9 mouse cellular contexts compared by ENCODE assay signal in the genomic region with DNA sequence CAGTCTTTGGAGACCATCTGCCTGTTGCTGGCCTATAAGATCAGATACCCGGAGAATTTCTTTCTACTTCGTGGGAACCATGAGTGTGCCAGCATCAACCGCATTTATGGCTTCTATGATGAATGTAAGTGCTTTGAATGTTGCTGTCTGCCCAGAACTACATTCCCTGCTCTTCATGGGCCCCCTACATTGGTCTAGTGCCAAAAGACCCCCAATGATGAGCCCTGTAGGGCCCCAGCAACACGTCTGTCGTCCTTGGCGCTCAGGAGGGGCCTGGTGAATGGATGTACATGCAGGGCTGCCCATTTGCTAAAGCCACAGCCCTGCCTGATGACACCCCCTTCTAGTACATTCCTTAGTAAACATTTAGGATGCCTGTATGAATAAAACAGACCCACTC. TPM values are rescaled to one million over a fixed set of nuclear protein-coding genes. Genes with fewer than 3 reads are reported as not detected.
A peak's percentile ranks its signal among the peaks of the same experiment; 100 is the strongest.
DNase-seq lines count a peak whose midpoint lies in the region; ATAC-seq lines count a peak whose summit lies in the region.
"Had no signal": no experiment of that assay in that cellular context is flagged by ENCODE, and none has a peak within 500 bp of the region (broad histone marks: within the 10 kb centered on the region; RNA-seq: fewer than 3 reads in every experiment).

No protein-coding gene starts in this region.

- no peaks in the 10 kb centered on the region for H3K27me3 ChIP-seq in kidney, embryonic 15.5 days
- no peaks in the 10 kb centered on the region; the same call in 1 of the 2 replicates for H3K27me3 ChIP-seq in embryonic facial prominence, embryonic 10.5 days (replicated peaks; ENCODE audit: low read depth, poor library complexity, severe bottlenecking)
- no peaks in the 10 kb centered on the region for H3K27me3 ChIP-seq in hindbrain, embryonic 14.5 days (ENCODE audit: control insufficient read depth, insufficient read depth, low read length)
- H3K27me3 ChIP-seq in midbrain, embryonic 14.5 days (ENCODE audit: control insufficient read depth, insufficient read depth, low read length), result no peaks in the 10 kb centered on the region

- no peaks in the 10 kb centered on the region for H3K9me3 ChIP-seq in kidney, embryonic 15.5 days (replicated peaks)
- H3K9me3 ChIP-seq in embryonic facial prominence, embryonic 10.5 days, result no peaks in the 10 kb centered on the region
- no peaks in the 10 kb centered on the region for H3K9me3 ChIP-seq in hindbrain, embryonic 14.5 days (ENCODE audit: control insufficient read depth, low read length)
- H3K9me3 ChIP-seq in midbrain, embryonic 14.5 days (ENCODE audit: control insufficient read depth, low read length), result no peaks in the 10 kb centered on the region

- 59% methylated on average over 6 of the region's 6 CpGs for WGBS in kidney, embryonic 15.5 days
- WGBS in embryonic facial prominence, embryonic 10.5 days, result 74% methylated on average over 6 of the region's 6 CpGs
- WGBS in hindbrain, embryonic 14.5 days, result 61% methylated on average over 6 of the region's 6 CpGs
- 63% methylated on average over 6 of the region's 6 CpGs for WGBS in midbrain, embryonic 14.5 days

- H3K4me2 ChIP-seq in kidney, embryonic 15.5 days, result peak overlapping the region; percentile 77
- H3K4me2 ChIP-seq in hindbrain, embryonic 14.5 days (replicated peaks), result peak overlapping the region; percentile 65
- peak overlapping the region; percentile 86 for H3K4me2 ChIP-seq in midbrain, embryonic 14.5 days (ENCODE audit: low read length)

- DNase-seq in kidney, postnatal 36 days, result no peak
- no peak for DNase-seq in embryonic facial prominence, embryonic 10.5 days (ENCODE audit: low spot score)
- DNase-seq in hindbrain, embryonic 14.5 days (ENCODE audit: low spot score), result no peak
- DNase-seq in midbrain, embryonic 14.5 days, result no peak
- DNase-seq in frontal cortex, postnatal 14 days (ENCODE audit: low spot score in 2 of 2), result no peak
- no peak for DNase-seq in frontal cortex, postnatal 25 days (ENCODE audit: low spot score in 2 of 2)
- DNase-seq in embryo, embryonic 10 days (ENCODE audit: low spot score), result no peak
- DNase-seq: right cerebral cortex, postnatal 25 days had no signal

- peak overlapping the region; percentile 99 for H3K9ac ChIP-seq in kidney, embryonic 15.5 days
- peak overlapping the region; percentile 98 for H3K9ac ChIP-seq in hindbrain, embryonic 14.5 days
- peak overlapping the region; percentile 94; the same call in 1 of the 2 replicates for H3K9ac ChIP-seq in midbrain, embryonic 14.5 days (replicated peaks; ENCODE audit: low read length)

- H3K4me1 ChIP-seq in kidney, embryonic 15.5 days, result peaks cover 65% of the 10 kb centered on the region
- peaks cover 53% of the 10 kb centered on the region for H3K4me1 ChIP-seq in embryonic facial prominence, embryonic 10.5 days
- H3K4me1 ChIP-seq in hindbrain, embryonic 14.5 days (replicated peaks; ENCODE audit: control insufficient read depth, insufficient read depth, low read length), result peaks cover 12% of the 10 kb centered on the region
- peaks cover 11% of the 10 kb centered on the region for H3K4me1 ChIP-seq in midbrain, embryonic 14.5 days (ENCODE audit: control insufficient read depth, insufficient read depth, low read length)

- H3K4me3 ChIP-seq in kidney, embryonic 15.5 days (replicated peaks), result peak overlapping the region; percentile 87
- H3K4me3 ChIP-seq in embryonic facial prominence, embryonic 10.5 days, result peak overlapping the region; percentile 97
- peak overlapping the region; percentile 97 for H3K4me3 ChIP-seq in hindbrain, embryonic 14.5 days (replicated peaks; ENCODE audit: low read length)
- H3K4me3 ChIP-seq in midbrain, embryonic 14.5 days (replicated peaks; ENCODE audit: low read depth, low read length), result peak overlapping the region; percentile 91

- peak overlapping the region; percentile 98; the same call in 1 of the 2 replicates for H3K27ac ChIP-seq in kidney, embryonic 15.5 days
- peak overlapping the region; percentile 97 for H3K27ac ChIP-seq in embryonic facial prominence, embryonic 10.5 days (replicated peaks)
- H3K27ac ChIP-seq in hindbrain, embryonic 14.5 days, result no peak overlapping the region; the same call in 1 of the 2 replicates
- H3K27ac ChIP-seq in midbrain, embryonic 14.5 days (replicated peaks; ENCODE audit: low read depth, low read length), result no peak overlapping the region

- H3K36me3 ChIP-seq in kidney, embryonic 15.5 days, result peaks cover 49% of the 10 kb centered on the region
- peaks cover 53% of the 10 kb centered on the region for H3K36me3 ChIP-seq in embryonic facial prominence, embryonic 10.5 days (replicated peaks)
- peaks cover 44% of the 10 kb centered on the region for H3K36me3 ChIP-seq in hindbrain, embryonic 14.5 days (replicated peaks; ENCODE audit: control insufficient read depth, insufficient read depth)
- H3K36me3 ChIP-seq in midbrain, embryonic 14.5 days (ENCODE audit: control insufficient read depth, insufficient read depth, low read length), result peaks cover 46% of the 10 kb centered on the region

- no peak for ATAC-seq in kidney, embryonic 15.5 days (replicated peaks; ENCODE audit: low FRiP score)
- ATAC-seq in hindbrain, embryonic 14.5 days (ENCODE audit: low FRiP score), result no peak
- no peak for ATAC-seq in midbrain, embryonic 14.5 days (ENCODE audit: low FRiP score, low TSS enrichment)

RNA-seq across cellular contexts. Expression of gene Ppp1ca, which starts 1.3 kb away (rescaled TPM):
- polyA plus RNA-seq in kidney, embryonic 15.5 days (2015; fragmentation: Nextera tagmentation; extraction: Ambion mirVana), result 953 and 971 TPM in 2 replicates
- polyA plus RNA-seq in embryonic facial prominence, embryonic 10.5 days (2016; fragmentation: Nextera tagmentation; extraction: Ambion mirVana), result 1,000 and 1,025 TPM in 2 replicates
- polyA plus RNA-seq in hindbrain, embryonic 14.5 days (2014; fragmentation: Nextera tagmentation; extraction: Ambion mirVana), result 581 and 604 TPM in 2 replicates
- 591 and 597 TPM in 2 replicates for polyA plus RNA-seq in midbrain, embryonic 14.5 days (2014; fragmentation: Nextera tagmentation; extraction: Ambion mirVana)

RNA-seq across cellular contexts. Expression of gene Tbc1d10c, which starts 2.0 kb away (rescaled TPM):
- polyA plus RNA-seq in kidney, embryonic 15.5 days (2015; fragmentation: Nextera tagmentation; extraction: Ambion mirVana), result 2.4 and 3.0 TPM in 2 replicates
- 0.57 and 1.4 TPM in 2 replicates for polyA plus RNA-seq in embryonic facial prominence, embryonic 10.5 days (2016; fragmentation: Nextera tagmentation; extraction: Ambion mirVana)
- polyA plus RNA-seq in hindbrain, embryonic 14.5 days (2014; fragmentation: Nextera tagmentation; extraction: Ambion mirVana), result 0.43 and 0.68 TPM in 2 replicates
- 0.54 and 0.94 TPM in 2 replicates for polyA plus RNA-seq in midbrain, embryonic 14.5 days (2014; fragmentation: Nextera tagmentation; extraction: Ambion mirVana)

RNA-seq across cellular contexts. Expression of gene Rad9a, which starts 8.3 kb away (rescaled TPM):
- 37.2 and 38.2 TPM in 2 replicates for polyA plus RNA-seq in kidney, embryonic 15.5 days (2015; fragmentation: Nextera tagmentation; extraction: Ambion mirVana)
- polyA plus RNA-seq in embryonic facial prominence, embryonic 10.5 days (2016; fragmentation: Nextera tagmentation; extraction: Ambion mirVana), result 58.1 and 58.2 TPM in 2 replicates
- polyA plus RNA-seq in hindbrain, embryonic 14.5 days (2014; fragmentation: Nextera tagmentation; extraction: Ambion mirVana), result 19.4 and 22.5 TPM in 2 replicates
- polyA plus RNA-seq in midbrain, embryonic 14.5 days (2014; fragmentation: Nextera tagmentation; extraction: Ambion mirVana), result 20.3 and 22.7 TPM in 2 replicates

RNA-seq across cellular contexts. Expression of gene Carns1, which starts 17.9 kb away (rescaled TPM):
- polyA plus RNA-seq in kidney, embryonic 15.5 days (2015; fragmentation: Nextera tagmentation; extraction: Ambion mirVana), result 2.9 and 3.1 TPM in 2 replicates
- polyA plus RNA-seq in embryonic facial prominence, embryonic 10.5 days (2016; fragmentation: Nextera tagmentation; extraction: Ambion mirVana), result 2.7 and 4.4 TPM in 2 replicates
- polyA plus RNA-seq in hindbrain, embryonic 14.5 days (2014; fragmentation: Nextera tagmentation; extraction: Ambion mirVana), result 5.3 and 6.0 TPM in 2 replicates
- polyA plus RNA-seq in midbrain, embryonic 14.5 days (2014; fragmentation: Nextera tagmentation; extraction: Ambion mirVana), result 3.9 and 6.0 TPM in 2 replicates

RNA-seq across cellular contexts. Expression of gene Clcf1, which starts 20.9 kb away (rescaled TPM):
- polyA plus RNA-seq in kidney, embryonic 15.5 days (2015; fragmentation: Nextera tagmentation; extraction: Ambion mirVana), result 5.1 and 6.8 TPM in 2 replicates
- polyA plus RNA-seq in embryonic facial prominence, embryonic 10.5 days (2016; fragmentation: Nextera tagmentation; extraction: Ambion mirVana), result 2.8 and 3.3 TPM in 2 replicates
- polyA plus RNA-seq in hindbrain, embryonic 14.5 days (2014; fragmentation: Nextera tagmentation; extraction: Ambion mirVana), result 0.51 and 0.53 TPM in 2 replicates
- 0.08 and 0.46 TPM in 2 replicates for polyA plus RNA-seq in midbrain, embryonic 14.5 days (2014; fragmentation: Nextera tagmentation; extraction: Ambion mirVana)

Comparison
In these comparisons a context has a peak if more than half of its experiments do, and no peak if none do; other contexts are left out.
1. H3K27ac ChIP-seq: peak in kidney, embryonic 15.5 days (single experiment) and embryonic facial prominence, embryonic 10.5 days (single experiment); none in hindbrain, embryonic 14.5 days (single experiment) and midbrain, embryonic 14.5 days (single experiment).
2. Peak in every context shown above with its lines, with median percentiles within 50 percentile points of each other: H3K4me2 ChIP-seq, H3K4me3 ChIP-seq and H3K9ac ChIP-seq.